Comparison of ENCODE assay signal across 12 mouse cellular contexts in the genomic region with DNA sequence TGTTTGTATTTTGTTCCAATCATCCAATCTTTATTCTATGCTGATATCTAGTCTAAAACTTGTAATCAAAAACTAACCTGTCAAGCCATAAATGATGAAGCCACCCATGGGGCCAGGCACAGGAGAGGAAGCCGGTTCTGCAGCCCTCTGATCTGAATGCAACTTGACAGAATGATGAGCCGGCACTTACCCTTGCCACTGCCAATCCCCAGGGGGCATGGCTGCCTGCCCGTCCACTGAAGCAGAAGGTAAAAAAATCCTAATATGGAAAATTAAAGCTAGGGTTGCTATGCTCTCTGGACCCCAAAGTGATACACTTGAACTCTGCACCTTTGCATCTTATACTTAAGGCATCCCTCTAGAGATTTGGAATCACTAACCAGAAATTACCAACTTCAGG.
DNase-seq lines count a peak whose midpoint lies in the region.
"Had no signal": no experiment of that assay in that cellular context is flagged by ENCODE, and none has a peak within 500 bp of the region (broad histone marks: within the 10 kb centered on the region; RNA-seq: fewer than 3 reads in every experiment).

No protein-coding gene starts in this region.

- DNase-seq in cerebellum, postnatal 36 days, result peak; percentile 19 to 31
- no peak for DNase-seq in cerebellum, adult 11-12 months
- DNase-seq in kidney, adult 8-10 months, result peak; percentile 38 to 50
- DNase-seq in kidney, postnatal 4 days, result no peak
- peak; percentile 47 for DNase-seq in kidney, adult 9 months
- DNase-seq in kidney, postnatal 36 days, result peak; percentile 40 to 63
- DNase-seq in thymus, postnatal 10 days (ENCODE audit: low spot score in 2 of 2), result no peak
- DNase-seq: cerebellum, adult 18-20 months; gastrocnemius, adult 2 months; heart, postnatal 36 days; lung, postnatal 4 days; thymus, postnatal 14 days had no signal

Comparison
In these comparisons a context has a peak if more than half of its experiments do, and no peak if none do; other contexts are left out.
1. DNase-seq: peak in cerebellum, postnatal 36 days (2 of 2), kidney, adult 8-10 months (2 of 2), kidney, adult 9 months (single experiment) and kidney, postnatal 36 days (2 of 2); none in cerebellum, adult 11-12 months (single experiment), kidney, postnatal 4 days (0 of 2) and thymus, postnatal 10 days (0 of 2).